Mouse (Mus musculus) C2C12 (cell line): ENCODE measurements around the gene Gm10799. TPM values are rescaled to one million over a fixed set of nuclear protein-coding genes. Genes with fewer than 3 reads are reported as not detected.
"Not testable (repeated sequence)": the region's sequence is repeated elsewhere in the genome, so short reads cannot be mapped to it uniquely, and the experiment has no call there.

ENCODE experiments used
- H3K27me3 ChIP-seq: one replicate; pipeline ENCODE4 v1.6.1; 2011; ENCODE audit not compliant: control insufficient read depth, insufficient read depth, insufficient read length
- H3K36me3 ChIP-seq: one replicate; pipeline ENCODE4 v1.6.1; 2011; ENCODE audit not compliant: control insufficient read depth, insufficient read depth
- H3K4me3 ChIP-seq: one replicate; pipeline ENCODE4 v1.5.1; 2011; ENCODE audit warnings: mild to moderate bottlenecking, control low read depth; ENCODE audit not compliant: poor library complexity, insufficient read depth, severe bottlenecking
- H3K79me2 ChIP-seq: one replicate; pipeline ENCODE4 v1.6.1; 2011; ENCODE audit not compliant: control insufficient read depth, insufficient read depth
- H3K79me3 ChIP-seq: one replicate; pipeline ENCODE4 v1.6.1; 2011; ENCODE audit warnings: low read depth, control low read depth
- H3ac ChIP-seq: one replicate; pipeline ENCODE3; 2011; ENCODE audit warnings: low read depth; ENCODE audit not compliant: control insufficient read depth, insufficient read length
- CEBPB ChIP-seq: IDR thresholded peaks from one replicate; pipeline ENCODE4 v1.6.1; 2011; ENCODE audit warnings: low read depth, mild to moderate bottlenecking, control low read depth, moderate library complexity
- CTCF ChIP-seq: IDR thresholded peaks from one replicate; pipeline ENCODE4 v1.5.1; 2011; ENCODE audit not compliant: control insufficient read depth, insufficient read depth, insufficient read length
- FOSL1 ChIP-seq: IDR thresholded peaks from one replicate; pipeline ENCODE4 v1.8.0; 2011; ENCODE audit warnings: mild to moderate bottlenecking, low read length; ENCODE audit not compliant: poor library complexity, insufficient read depth, severe bottlenecking
- MAX ChIP-seq: IDR thresholded peaks from one replicate; pipeline ENCODE4 v1.6.1; 2011; ENCODE audit warnings: mild to moderate bottlenecking, control low read depth
- MYOD1 ChIP-seq: IDR thresholded peaks from one replicate; pipeline ENCODE4 v1.6.1; 2011; ENCODE audit warnings: low read depth; ENCODE audit not compliant: control insufficient read depth, insufficient read length
- MYOG ChIP-seq: IDR thresholded peaks from one replicate; pipeline ENCODE4 v1.6.1; 2011; ENCODE audit not compliant: control insufficient read depth, insufficient read length; ENCODE audit errors: extremely low read depth
- USF1 ChIP-seq: IDR thresholded peaks from one replicate; pipeline ENCODE4 v1.6.1; 2011; ENCODE audit warnings: low read depth, mild to moderate bottlenecking, control low read depth, moderate library complexity
- polyA plus RNA-seq: library from polyadenylated mRNA; unstranded; fragments of >200 nt; fragmentation: generic; extraction: Trizol; gene quantifications from one replicate; pipeline ENCODE4 v1.2.1, GENCODE M21; 2012; ENCODE audit warnings: missing spikeins

The Gm10799 gene
- polyA plus RNA-seq, 1 experiment: not detected

DNA sequence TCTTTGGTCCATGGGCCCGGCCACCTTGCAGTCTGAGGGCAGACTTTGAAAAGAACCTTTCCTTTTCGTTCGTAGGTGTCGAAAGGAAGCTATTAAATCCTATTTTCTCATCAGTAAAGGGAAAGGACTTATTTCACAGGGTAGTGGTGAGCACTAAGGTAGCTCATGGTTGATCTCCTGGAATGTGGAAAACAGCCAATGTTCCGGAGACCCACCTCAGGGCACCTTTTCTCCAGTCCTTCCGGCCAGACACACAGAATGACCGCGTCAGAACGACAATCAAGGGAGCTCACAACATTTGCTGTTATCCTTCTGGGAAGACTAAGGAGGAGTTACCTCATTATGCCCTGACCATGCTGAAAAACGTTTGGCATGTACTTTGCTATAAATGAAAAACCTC lies 27.9 kb upstream of the Gm10799 start:
- TF ChIP-seq MYOG (no peak), MAX (no peak), MYOD1 (no peak), CTCF (no peak), CEBPB (no peak), USF1 (no peak), FOSL1 (no peak)
- Histone ChIP-seq H3K4me3 (no peak overlapping the region), H3K36me3 (no peaks in the 10 kb centered on the region), H3K79me3 (no peaks in the 10 kb centered on the region), H3ac (no peak overlapping the region), H3K27me3 (peaks cover 7% of the 10 kb centered on the region), H3K79me2 (no peaks in the 10 kb centered on the region)

DNA sequence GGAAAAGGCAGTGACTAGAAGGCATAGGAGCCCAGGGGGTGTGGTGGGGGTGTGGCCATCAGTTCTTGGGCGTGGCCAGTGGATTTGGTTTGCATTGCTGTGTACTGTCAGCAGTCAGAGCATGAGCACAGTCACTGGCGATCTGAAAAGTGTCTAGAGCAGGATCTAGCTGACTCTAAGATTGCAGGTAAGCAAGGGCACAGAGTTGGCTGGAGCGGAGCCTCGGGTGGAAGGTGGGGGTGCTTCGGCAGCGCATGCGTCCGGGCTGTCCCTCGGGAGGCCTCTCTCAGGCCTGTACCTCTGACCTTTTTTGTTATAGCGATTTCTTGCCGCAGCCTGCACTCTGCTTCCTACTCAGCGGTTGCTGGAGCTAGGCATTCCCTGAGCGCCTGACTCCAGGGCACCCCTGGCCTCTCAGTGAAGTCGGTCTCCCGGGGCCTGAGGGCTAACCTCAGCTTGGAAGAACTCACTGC lies 27.4 kb upstream of the Gm10799 start, which contains the start of gene Cd59a:
Gene Cd59a, plus strand, starts transcription at position 61 of the 473 bp plus-strand sequence.
- Histone ChIP-seq H3K36me3 (no peaks in the 10 kb centered on the region), H3ac (peak within 1 kb of the TSS; percentile 30), H3K27me3 (peaks cover 7% of the 10 kb centered on the region), H3K4me3 (peak within 1 kb of the TSS; percentile 18), H3K79me3 (no peaks in the 10 kb centered on the region), H3K79me2 (no peaks in the 10 kb centered on the region)
- TF ChIP-seq MYOG (no peak), USF1 (no peak), CTCF (no peak), MYOD1 (no peak), FOSL1 (no peak), MAX (no peak)

DNA sequence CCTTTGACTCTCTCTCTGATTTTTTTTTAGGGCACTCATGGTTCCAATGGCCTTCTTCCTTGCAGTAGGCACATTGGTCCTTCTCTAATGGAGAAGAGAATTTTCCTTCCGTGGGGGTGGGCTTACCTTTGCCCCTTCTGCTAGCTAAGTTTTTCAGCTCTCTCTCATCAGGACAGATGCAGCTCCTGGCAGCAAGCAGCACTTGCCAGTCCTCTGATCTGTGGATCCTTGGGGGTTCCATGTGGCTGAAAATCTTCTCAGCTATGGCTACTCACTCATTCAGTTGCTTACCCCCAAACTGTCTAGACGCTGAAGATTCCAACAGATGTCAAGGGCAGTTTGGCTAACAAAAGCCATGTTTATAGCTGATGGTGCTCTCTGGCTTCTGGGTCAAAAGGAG lies 25.0 kb upstream of the Gm10799 start:
- H3K4me3 ChIP-seq: no peak overlapping the region
- H3K27me3 ChIP-seq: peaks cover 7% of the 10 kb centered on the region
- H3K79me2 ChIP-seq: no peaks in the 10 kb centered on the region
- H3K79me3 ChIP-seq: no peaks in the 10 kb centered on the region
- H3K36me3 ChIP-seq: no peaks in the 10 kb centered on the region
- TF ChIP-seq MYOG (no peak), CEBPB (no peak), FOSL1 (no peak), CTCF (no peak), MAX (no peak), USF1 (no peak), MYOD1 (no peak)
- H3ac ChIP-seq: no peak overlapping the region

DNA sequence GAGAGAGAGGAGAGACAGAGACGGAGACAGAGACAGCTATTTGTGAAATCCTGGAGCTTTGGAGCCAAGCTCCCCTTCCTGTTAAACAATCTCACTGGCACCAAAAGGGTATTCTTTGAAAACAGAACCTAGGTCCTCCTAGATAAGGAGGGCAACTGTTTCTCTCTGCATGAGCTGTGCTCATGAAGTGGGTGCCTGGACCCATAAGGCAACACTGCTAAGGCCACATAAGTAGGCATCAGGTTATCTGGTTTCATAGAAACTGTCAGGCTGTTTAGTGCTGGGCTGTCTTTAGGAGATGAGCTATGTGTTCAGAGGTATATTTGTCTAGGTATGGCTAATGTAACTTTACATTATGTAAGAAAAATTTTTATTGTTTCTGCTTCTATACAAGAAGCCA lies 19.2 kb upstream of the Gm10799 start:
- not testable (repeated sequence) for H3K79me3 ChIP-seq, H3K27me3 ChIP-seq, H3K36me3 ChIP-seq, H3K4me3 ChIP-seq, H3ac ChIP-seq, H3K79me2 ChIP-seq

DNA sequence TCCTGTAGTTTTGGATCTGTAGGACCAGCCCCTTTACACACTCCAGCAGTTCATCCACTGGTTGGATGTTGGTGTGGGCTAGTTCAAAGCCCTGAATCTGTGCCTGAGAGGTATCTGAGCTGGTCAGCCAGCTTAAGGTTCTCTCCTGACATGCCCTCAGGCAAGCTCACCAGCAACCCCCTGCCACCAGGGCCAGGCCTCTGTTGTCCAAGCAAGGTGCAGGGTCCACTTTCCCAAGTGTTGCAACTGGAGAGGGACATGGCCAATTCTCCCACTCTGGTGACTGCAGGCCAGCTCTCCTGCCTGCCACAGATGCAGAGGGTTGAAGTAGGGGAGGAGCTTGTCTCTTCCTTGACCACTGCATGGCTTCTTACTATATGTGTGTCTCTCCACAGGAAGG lies 15.7 kb upstream of the Gm10799 start:
- H3K36me3 ChIP-seq, H3K4me3 ChIP-seq, H3K27me3 ChIP-seq, H3K79me3 ChIP-seq, H3K79me2 ChIP-seq, H3ac ChIP-seq: not testable (repeated sequence)

DNA sequence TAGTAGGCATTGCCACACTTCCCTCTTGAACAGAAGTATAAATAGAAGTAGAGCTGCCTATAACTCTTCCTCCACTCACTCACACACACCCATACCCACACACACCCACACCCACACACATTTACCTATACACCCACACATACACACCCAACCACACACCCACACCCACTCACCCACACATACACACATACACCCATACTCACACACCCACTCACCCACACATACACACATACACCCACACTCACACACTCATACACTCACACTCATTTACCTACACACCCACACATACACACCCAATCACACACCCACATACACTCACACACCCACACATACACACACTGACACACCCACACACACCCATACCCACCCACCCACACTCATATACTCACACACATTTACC lies 14.1 kb upstream of the Gm10799 start:
- no peak for TF ChIP-seq USF1
- TF ChIP-seq CEBPB: no peak
- no peak for TF ChIP-seq FOSL1
- TF ChIP-seq CTCF: no peak
- TF ChIP-seq MAX: no peak
- TF ChIP-seq MYOG: no peak
- TF ChIP-seq MYOD1: no peak
- no peak overlapping the region for H3K4me3 ChIP-seq
- no peaks in the 10 kb centered on the region for H3K79me3 ChIP-seq
- H3K79me2 ChIP-seq: no peaks in the 10 kb centered on the region
- H3K36me3 ChIP-seq: no peaks in the 10 kb centered on the region
- H3ac ChIP-seq: no peak overlapping the region
- no peaks in the 10 kb centered on the region for H3K27me3 ChIP-seq

DNA sequence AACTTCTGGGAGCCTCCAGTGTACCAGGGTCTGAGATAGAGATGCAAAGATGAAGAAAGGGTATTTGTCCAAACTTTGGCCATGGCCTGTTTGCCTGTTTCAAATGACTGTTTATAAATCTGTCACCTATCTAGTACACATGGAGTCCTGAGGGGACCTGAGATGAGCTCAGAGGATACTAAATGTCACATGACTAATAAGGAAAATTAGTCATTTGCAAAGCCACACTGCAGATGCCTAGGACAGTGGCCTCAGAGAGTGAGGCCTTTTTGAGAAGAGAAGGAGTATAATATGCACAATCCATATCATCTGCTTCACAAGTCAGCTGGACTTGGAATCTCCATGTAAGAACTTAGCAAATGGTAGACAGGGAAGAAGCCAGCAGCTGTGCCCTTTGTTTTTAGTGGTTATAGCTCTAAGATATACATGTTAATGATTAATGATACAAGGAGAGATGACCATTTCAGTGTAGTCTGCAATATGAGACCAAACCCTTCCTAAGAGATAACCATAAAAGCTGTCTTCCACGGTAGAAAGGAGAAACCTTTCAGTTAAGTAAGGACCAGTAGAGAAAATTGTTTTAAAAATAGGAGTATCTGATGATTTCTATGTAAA lies 13.2 kb upstream of the Gm10799 start:
- H3ac ChIP-seq, H3K27me3 ChIP-seq, H3K79me3 ChIP-seq, H3K4me3 ChIP-seq, H3K79me2 ChIP-seq, H3K36me3 ChIP-seq: not testable (repeated sequence)

DNA sequence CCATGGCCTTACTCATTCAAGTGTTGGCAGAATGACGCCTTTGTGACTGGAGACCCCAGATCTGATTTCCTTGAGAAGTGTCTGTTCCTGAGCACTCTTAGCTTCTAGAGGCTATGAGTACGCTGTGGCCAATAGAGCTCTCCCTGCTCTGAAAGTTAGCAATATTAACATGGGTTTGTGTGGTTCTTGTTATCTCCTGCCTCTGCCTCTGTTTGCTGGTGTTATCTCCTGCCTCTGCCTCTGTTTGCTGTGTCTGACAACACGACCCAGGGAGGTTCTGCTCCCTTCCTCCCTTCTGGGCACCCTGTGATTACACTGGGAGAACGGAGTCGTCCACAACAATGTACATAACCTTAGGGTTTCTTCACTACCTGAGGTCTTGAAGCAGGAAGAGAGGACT lies 9.9 kb upstream of the Gm10799 start:
- not testable (repeated sequence) for H3K79me2 ChIP-seq, H3K79me3 ChIP-seq, H3K27me3 ChIP-seq

More for the DNA sequence above, 9.9 kb upstream of the Gm10799 start:
- not testable (repeated sequence) for H3ac ChIP-seq, H3K36me3 ChIP-seq, H3K4me3 ChIP-seq
